Mouse (Mus musculus) layer of hippocampus, postnatal 36 days (tissue): ENCODE measurements around the gene Gm27179. TPM values are rescaled to one million over a fixed set of nuclear protein-coding genes. Genes with fewer than 3 reads are reported as not detected.
"Not testable (repeated sequence)": the region's sequence is repeated elsewhere in the genome, so short reads cannot be mapped to it uniquely, and the experiment has no call there.

Experiments used
- DNase-seq, 2 experiments: peaks; one replicate each; pipeline ENCODE4 v3.0.0; 2022
- total RNA-seq, 2 experiments: library from RNA; stranded (reverse); gene quantifications; 2 replicates each; pipeline ENCODE4 v1.2.3; 2021

Gm27179 gene
- not detected for total RNA-seq

DNA sequence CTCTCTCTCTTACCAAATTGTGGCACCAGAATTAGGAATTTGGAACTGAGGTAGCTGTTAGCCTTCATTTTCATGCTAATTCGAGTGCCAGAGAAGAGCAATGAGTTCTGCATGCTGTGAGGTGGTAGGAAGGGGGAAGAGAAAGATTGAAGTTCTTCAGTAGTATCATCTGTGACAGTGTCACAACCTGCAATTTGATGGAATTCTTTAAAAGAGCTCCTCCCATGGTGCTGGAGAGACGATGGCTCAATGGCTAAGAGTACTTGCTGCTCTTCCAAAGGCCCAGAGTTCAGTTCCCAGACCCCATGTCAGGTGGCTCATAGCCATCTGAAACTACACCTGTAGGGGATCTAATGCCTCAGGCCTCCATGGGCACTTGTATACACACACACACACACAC lies at the start of gene Gm27179:
Gene Gm27179, minus strand, starts transcription at position 101 of the 400 bp plus-strand sequence.
- not testable (repeated sequence) for DNase-seq

DNA sequence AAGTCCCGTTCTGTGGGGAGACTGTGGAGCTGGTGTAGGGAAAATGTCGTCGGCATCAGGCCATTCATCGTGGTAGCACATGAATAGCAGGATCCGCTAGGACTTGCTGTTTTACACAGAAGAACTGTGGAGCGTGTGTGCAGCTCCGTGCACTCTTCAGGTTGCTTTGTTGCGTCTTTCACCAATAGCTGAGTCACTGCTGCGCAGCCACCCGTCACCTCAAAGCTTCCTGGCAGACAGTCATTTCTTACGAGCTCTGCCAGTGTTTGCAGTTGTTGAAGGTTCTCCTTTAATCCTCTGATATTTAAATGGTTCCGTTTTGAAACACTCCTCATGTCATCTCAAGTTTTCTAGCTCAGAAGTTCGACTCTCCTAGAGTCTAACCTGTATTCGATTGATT lies 45.2 kb upstream of the Gm27179 start:
- DNase-seq: not testable (repeated sequence)

DNA sequence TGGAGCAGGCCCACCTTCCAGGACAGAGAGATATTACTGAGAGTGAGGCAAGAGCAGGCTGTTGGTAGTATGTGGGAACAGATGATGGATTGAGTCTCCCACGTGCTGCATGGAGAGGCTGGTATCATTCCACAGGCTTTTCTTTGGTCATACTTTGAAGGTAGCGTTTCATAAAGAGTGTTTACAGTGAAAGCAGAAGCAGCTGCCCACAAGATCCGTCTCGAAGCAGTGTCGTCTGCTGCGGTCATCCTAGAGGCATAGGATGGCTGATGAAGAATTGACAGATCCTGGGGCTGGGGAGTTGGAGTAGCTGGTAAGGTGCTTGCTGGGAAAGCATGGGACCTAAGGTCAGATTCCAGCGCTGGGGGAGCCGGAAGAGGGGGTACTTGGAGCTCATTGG lies 44.5 kb upstream of the Gm27179 start:
- not testable (repeated sequence) for DNase-seq

DNA sequence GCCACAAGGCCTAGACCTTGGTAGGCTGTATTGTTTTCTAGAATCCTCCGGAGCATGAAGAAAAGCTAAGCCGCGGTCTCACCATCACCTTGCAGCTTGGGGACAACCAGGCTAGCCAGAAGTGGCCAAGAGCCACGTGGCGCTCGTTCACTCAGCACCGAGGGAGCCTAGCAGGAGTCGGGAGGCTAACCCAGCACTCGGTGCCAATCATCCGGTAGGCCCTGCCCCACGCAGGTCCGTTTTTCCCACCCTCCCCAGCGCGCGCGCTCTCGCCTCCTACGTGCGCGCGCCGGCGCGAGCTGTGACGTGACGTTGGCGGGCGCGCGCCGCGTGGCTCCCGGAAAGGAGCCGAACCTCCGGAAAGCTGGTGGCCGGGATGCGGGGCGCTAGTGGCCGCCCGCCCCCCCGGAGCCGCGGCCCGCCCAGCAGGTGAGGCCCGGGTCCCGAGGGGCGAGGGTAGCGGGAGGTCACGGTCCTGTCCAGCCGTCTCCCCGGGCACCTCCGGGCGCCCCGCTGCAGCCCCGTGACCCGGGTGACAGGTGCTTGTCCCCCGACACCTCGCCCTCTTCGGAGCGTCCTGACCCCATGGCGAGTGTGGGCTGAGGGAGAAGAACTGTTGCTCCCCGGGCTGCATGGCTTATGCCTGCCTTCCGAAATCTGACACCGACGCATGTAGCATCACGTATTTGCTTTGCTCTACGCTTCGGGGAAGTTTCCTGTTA lies 42.9 kb upstream of the Gm27179 start, which contains the start of gene Entpd4b:
Gene Entpd4b, plus strand, starts transcription at position 315 of the 722 bp plus-strand sequence.
- DNase-seq: not testable (repeated sequence)

DNA sequence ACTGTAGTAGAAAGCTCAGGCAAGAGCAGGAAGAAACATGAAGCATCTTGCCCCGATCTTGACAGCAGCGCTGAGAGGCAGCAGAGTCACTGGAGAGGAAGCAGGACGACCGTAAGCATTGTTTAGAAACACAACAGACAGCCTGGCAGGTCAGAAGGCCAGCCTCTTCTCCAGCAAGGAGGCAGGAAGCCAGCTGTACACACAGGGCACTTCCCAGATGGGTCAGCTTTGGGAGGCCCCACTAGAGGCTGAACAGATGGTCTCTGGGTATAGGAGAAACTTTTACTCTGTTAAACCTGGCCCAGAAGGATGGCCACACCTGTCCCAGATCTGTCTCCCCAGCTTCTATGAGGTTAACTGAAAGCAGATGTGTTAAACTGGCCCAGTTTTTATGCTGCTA lies 35.0 kb upstream of the Gm27179 start:
- not testable (repeated sequence) for DNase-seq

DNA sequence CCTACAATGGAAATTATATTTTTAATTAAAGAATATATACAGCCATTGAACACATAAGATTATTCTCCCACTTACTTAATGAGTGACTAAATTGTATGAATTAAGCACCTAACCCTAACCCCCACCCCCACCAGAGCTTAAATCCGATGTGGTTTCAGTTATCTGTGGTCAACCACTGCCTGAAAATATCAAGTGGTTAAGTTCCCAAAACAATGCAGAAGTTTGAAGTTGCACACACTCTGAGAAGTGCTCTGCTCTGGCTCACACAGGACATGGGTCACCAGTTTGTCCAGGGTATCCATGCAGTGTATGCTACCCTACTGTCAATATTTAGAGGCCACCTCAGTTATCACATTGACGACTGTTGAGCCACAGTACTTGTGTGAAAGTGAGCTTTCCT lies 32.7 kb upstream of the Gm27179 start:
- not testable (repeated sequence) for DNase-seq

DNA sequence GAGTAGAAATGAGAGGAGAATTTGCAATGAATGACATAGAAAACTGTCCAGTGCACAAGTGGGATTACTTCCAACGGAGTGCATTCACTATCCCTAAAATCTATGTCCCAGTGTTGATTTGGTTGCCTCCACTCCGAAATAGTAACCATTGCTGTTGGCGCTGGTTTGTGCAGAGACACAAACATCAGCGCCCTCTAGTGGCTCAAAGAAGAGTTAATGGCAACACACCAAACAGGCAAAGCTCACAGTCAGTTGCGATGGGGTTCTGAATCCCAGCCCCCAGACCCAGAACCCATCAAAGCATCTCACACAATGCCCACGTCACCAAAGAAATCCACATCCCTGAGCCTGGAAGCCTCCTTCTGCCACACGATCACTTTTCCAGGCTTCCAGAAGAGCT lies 31.7 kb upstream of the Gm27179 start:
- not testable (repeated sequence) for DNase-seq

DNA sequence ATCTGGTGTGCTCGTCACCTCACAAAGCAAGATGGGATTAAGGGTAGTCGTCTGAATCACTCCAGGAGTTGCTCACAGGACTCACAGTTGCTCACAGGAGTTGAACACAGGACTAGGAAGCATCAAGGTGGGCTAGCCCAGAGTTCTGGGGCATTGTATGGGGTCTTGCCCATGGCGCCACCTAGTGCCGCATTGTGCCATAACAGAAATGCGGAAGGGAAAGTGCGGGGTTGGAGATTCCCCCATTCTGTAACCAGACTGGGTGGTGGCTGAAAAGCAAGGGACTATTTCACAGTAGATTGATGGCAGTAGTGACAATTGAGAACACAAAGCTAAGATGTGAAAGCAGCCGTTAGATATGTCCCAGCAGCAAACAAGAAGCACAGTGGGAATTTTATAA lies 30.3 kb upstream of the Gm27179 start:
- not testable (repeated sequence) for DNase-seq

DNA sequence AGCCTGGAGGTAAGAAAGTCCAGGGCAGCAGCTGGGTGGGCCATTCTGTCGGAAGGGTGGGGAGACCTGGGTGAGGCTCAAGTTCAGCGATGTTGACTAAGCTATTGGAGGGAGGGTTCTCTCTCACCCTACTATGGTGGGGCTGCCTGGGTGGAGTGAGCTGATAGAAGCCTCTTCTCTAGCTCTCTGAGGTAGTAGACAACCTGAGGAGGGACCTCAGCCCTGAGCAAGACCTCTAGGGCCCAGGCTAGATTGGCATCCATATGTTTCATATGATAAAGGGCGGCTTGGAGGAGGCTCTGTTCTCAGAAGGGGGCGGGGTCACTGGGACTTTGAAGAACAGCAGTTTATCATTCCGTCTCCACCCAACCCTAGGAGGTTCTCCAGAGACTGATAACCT lies 27.8 kb upstream of the Gm27179 start:
- DNase-seq: not testable (repeated sequence)

DNA sequence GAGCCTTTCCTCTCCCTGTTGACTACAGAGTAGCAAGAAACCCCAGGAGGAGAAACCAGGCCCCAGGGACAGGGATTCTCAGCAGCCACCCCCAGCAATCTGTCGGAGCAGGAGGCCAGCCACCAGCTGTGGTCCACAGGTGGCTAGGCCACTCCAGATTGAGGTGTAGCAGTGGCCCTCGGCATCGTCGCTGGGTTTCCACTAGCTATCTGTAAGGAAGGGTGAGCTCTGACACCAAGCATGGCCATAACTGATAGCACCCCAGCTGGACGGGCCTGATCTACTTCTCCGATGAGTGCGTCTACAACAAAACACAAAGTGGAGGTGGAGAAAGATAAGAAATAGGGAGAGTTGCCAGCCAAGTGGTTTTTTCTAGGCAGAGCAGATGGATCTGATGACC lies 24.2 kb upstream of the Gm27179 start:
- DNase-seq: not testable (repeated sequence)

DNA sequence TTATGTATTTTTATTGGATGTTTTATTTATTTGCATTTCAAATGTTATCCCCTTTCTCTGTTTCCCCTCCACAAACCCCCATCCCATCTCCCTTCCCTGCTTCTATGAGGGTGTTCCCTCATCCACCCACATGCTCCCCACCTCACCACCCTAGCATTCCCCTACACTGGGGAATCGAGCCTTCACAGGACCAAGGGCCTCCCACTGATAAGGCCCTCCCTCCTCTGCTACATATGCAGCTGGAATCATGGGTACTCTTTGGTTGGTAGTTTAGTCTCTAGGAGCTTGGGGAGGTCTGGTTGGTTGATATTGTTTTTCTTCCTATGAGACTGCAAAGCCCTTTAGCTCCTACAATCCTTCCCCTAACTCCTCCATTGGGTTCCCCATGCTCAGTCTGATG lies 13.9 kb upstream of the Gm27179 start:
- not testable (repeated sequence) for DNase-seq

DNA sequence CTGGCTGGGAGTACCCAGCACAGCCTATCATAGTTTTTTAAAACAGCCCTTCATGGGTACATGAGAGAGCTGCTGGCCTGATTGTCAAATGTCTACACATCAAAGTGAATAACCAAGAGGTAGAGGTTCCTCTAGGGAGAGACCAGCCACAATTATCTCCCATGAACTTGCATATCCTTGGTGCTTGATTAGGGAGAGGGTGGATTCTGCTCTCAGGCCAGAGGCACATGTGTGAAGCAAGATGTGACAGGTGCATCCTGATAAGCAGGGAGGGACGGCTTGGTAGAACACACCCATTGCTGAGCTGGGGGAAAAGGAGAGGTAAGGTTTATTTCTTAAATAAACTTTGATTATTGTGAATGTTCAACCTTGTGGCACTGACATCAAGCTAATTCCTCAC lies 10.7 kb upstream of the Gm27179 start:
- DNase-seq: not testable (repeated sequence)

DNA sequence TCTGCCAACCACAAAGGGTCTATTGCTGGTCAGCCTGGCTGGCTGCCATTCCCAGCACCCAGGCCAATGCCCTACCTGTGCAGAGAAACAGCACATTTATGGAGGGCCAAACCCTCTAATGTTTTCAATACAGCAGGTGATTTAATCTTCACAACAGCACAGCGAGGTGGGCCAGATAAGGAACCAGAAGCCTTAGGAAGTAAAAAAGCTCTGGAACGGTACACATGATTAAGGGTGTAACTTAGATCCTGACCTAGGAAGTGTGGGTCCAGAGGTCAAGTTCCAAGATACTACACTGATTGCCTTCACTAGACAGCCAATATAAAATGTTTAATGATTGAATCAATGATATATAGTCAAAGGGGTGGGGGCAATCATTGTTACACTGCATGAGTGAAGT lies 8.5 kb upstream of the Gm27179 start:
- DNase-seq: not testable (repeated sequence)

DNA sequence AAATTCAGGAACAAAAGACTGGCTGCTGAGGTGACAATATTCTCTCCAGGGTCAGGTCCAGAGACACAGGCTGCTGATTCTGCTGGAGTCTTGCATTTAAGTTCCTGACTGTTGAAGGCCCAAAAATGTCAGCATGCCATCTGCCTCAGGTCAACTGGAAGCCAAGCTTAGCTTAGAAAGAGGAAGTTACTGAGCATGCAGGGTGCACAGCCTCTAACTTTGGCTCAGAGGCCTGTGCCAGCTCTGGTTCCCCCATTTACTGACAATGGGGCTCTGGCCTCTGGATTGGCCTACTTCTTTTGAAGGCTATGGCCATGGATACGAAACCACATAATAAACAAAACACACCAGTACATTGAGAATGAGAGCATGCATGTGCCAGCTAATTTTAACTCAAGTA lies 5.3 kb downstream of the Gm27179 start:
- not testable (repeated sequence) for DNase-seq

DNA sequence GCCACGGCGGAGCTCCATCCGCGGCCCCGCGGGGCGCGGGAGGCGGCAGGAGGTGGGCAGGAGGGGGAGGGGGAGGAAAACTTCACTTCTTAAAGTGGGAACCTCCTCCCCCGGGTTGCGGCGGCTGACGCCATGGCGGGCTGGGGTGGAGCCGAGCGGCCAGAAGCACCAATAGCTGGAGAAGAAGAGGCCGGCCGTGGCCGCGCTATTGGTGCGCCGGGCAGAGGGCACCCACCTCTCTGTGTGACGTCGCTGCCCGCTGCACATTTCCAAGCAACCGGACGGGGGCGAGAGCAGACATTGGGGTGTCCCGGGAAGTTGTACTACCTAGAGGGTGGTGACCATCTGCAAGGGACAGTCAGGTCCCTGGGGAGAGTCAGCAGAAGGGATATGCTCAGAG lies 9.2 kb downstream of the Gm27179 start, which contains the start of gene Gm16867:
Gene Gm16867, minus strand, starts transcription at position 189 of the 400 bp plus-strand sequence.
- not testable (repeated sequence) for DNase-seq

DNA sequence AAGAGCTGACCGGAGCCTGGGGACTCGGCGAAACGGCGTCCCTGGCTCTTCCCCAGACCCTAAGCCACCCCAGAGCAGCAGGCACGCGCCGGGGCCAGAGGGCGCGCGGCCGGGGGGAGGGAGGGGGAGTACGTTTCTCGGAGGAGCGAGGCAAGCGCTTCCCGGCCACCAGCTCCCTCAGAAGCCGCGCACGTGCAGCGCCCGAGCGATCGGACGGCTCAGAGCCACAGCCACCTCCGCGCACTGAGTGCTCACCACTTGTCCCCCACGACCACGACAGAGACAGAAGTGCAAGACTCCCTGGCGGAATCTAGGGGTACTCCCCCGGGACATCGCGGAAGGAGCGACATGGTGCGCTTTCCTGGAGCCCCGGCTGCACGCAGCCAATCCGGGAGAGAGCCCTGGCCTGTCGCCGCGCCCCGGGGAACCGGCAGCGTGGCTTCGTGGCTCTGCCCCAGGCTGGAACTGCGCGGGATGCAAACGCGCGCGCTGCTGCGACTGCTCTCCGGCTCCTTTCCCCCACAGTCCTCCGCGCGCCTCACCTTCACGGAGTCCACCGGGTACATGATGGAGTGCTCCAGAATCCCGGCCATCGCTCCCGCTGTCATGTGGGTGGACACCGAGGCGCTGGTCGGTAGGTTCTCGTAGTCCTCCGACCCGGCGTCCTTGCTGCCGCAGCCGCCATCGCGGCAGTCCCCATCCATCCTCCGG lies 9.8 kb downstream of the Gm27179 start:
- not testable (repeated sequence) for DNase-seq

DNA sequence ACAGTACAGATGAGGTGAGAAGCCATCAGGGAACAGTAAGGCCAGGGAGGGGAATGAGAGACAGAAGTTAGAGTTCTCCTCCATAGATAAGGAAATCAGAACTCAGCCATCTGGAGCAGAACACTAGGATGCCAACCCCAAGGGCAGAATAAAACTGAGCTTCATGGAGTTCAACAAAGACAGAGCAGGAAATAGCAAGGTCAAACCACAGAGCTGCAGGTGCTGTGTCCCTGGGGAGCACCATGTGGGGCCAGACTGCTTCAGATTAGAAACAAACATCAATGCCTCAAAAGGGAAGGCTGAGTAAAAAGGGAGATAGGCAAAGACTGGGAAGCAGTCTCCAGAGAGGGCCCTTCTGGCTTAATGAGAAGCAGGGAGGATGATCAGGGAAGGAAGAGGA lies 16.1 kb downstream of the Gm27179 start:
- not testable (repeated sequence) for DNase-seq

DNA sequence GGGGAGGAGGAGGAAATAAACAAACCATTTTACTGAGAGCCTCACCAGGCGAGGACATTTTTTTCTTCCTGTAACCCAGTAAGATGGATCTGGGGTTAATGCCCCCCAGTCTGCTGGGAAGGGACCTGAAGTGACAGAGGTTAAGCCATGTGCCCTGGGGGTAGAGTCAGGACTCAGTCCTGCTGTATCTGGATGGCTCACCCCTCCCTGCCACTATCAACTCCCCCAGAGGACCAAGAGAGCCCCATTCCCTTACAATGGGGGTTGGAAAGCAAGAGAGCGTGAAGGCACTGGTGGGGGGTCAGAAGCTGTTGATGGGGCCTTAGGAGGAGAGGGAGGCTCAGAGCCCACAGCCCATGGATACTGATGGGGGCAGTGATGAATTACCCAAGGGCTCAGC lies 17.4 kb downstream of the Gm27179 start:
- DNase-seq: not testable (repeated sequence)

DNA sequence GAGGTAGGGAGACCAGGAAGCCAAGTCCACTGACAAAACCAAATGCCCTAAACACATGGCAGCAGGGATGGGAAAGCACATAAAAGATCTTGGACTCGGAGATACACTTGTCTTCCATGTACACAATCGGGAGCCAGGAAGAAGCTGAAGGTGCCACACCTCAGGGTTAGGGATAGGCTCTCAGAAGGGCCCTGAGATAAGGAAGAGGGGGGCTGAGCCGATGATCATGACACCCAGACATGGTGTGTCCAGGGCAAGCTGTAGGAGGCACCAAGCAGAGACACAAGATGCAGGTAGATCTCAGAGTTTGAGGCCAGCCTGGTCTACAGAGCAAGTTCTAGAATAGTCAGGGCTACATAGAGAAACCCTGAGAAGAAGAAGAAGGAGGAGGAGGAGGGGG lies 17.8 kb downstream of the Gm27179 start:
- not testable (repeated sequence) for DNase-seq

DNA sequence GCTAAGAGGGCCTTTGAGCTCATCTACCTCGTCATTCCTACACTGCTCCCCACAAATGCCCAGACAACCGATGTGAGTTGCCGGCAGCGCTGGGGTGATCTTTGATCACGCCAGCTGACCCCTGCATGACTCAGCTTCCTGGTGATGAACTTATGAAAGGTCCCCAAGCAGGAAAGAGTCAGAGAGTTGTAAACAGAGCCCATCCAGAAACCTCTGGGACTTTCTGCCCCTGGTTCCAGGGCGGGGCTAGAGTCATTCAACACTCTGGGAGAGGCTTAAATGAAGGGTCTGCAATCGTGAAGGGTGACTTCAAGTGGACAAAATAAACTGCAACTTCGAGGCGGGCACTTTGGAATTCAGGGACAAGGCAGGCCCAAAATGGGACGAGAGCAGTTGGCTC lies 24.3 kb downstream of the Gm27179 start:
- DNase-seq: not testable (repeated sequence)

DNA sequence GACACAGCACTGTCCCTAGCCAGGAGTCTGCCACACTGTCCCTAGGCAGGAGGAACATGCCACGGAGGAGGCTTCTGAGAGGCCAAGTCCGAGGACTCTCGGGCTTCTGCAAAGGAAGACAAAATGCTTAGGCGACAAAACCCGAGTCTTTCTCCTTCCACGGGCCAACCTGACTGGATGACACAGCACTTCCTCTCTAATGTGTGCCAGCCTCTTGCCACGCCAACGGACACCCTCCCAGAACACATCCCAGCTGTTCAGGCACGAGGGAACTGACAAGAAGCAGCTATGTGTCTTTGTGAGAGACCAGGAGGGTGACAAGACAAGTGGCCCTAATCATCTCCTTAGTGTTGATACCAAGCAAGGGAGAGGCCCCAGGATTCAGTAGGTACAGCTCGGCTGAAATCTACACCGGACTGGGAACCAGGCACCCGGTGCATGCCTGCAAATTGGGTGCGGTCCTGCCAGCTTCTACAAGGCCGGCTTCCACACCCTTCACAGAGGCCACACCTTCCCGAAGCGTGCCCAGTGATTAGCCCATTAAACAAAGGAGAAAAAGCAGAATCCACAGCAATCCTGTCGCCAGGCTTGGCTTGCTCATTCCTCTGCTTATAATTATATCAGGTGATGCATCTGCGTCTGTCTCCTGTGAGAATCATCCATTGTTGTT lies 26.7 kb downstream of the Gm27179 start:
- not testable (repeated sequence) for DNase-seq

DNA sequence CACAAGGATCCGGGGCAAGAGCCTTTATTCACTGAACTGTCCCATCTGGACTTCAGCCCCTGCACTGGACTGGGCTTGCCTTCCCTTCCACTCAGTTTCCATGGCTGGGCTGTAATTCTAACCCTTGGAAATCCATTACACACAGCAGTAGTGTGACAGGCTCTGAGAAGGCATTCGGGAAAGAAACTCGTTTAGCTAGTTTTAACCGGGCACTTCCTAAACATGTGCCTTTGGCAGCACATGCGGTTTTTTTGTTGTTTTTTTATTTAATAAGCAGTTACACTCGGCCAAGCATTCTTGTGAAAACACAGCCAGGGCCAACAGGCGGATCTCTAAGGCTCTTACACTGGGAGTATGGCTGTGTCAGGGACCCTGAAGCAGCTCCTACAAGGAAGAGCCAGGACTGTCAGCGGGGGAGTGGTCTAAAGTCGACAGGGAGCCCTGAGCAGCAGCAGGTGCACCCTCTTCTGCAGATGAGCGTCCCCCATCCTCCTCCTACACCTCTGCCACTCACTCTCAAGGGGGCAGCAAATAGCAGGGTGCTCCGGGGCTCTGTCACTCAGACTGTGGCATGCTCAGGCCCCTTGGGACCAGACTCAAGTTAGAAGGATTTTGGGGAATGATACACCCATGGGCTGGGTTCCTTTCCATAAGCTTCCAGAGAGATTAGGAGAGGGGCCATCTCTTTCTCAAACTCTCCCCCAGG lies 38.3 kb downstream of the Gm27179 start:
- DNase-seq: not testable (repeated sequence)
